Mouse (Mus musculus) spleen, adult 2 months (tissue): Measurements from ENCODE around the gene Gm21987. TPM values are rescaled to one million over a fixed set of nuclear protein-coding genes. Genes with fewer than 3 reads are reported as not detected.

Experiments used
- DNase-seq, 2 experiments: peaks; one replicate each; pipeline versions ENCODE4 v3.0.0 to v3.0.0-alpha.2; 2012 to 2021; ENCODE audit warnings: low spot score in 2 of 2, low read depth in 1 of 2
- H3K27ac ChIP-seq: fragments of 200-500 bp; 2 replicates; pipeline ENCODE4 v1.5.1; 2012; ENCODE audit warnings: low read length, inconsistent platforms; ENCODE audit not compliant: insufficient read depth
- H3K27me3 ChIP-seq: fragments of 200-500 bp; 2 replicates; pipeline ENCODE4 v1.6.1; 2012; ENCODE audit warnings: mild to moderate bottlenecking, moderate library complexity, low read length, inconsistent platforms; ENCODE audit not compliant: control insufficient read depth, insufficient read depth
- H3K36me3 ChIP-seq: fragments of 200-500 bp; 2 replicates; pipeline ENCODE4 v1.6.1; 2012; ENCODE audit warnings: mild to moderate bottlenecking, low read length, inconsistent platforms; ENCODE audit not compliant: control insufficient read depth, insufficient read depth
- H3K4me1 ChIP-seq: fragments of 200-500 bp; 2 replicates; pipeline ENCODE4 v1.6.1; 2011; ENCODE audit warnings: inconsistent platforms; ENCODE audit not compliant: control insufficient read depth, insufficient read depth, insufficient read length
- H3K4me3 ChIP-seq: fragments of 200-500 bp; 2 replicates; pipeline ENCODE4 v1.5.1; 2011; ENCODE audit warnings: mild to moderate bottlenecking, inconsistent platforms; ENCODE audit not compliant: insufficient read depth, insufficient read length; ENCODE audit errors: extremely low read depth
- CTCF ChIP-seq: fragments of 200-500 bp; IDR thresholded peaks from 2 replicates; pipeline ENCODE4 v1.5.1; 2011; ENCODE audit warnings: mild to moderate bottlenecking, inconsistent platforms; ENCODE audit not compliant: insufficient read depth, insufficient read length, insufficient replicate concordance; ENCODE audit errors: extremely low read depth
- POLR2A ChIP-seq: fragments of 200-500 bp; IDR thresholded peaks from 2 replicates; pipeline ENCODE4 v1.6.1; 2011; ENCODE audit warnings: low read depth, low read length, inconsistent platforms
- WGBS: fragments of 180-500 bp; shearing (Covaris S2); methylation state at CpG from one replicate; pipeline ENCODE4 v1.1.7; 2018; 5-methylcytosine and 5-hydroxymethylcytosine counted together
- polyA plus RNA-seq: library from polyadenylated mRNA; depleted of rRNA; stranded (reverse); fragments of >200 nt; gene quantifications from 2 replicates; pipeline ENCODE4 v1.2.3, GENCODE M21; 2012; rRNA removed

Gene Gm21987
- polyA plus RNA-seq, 1 experiment, result not detected

DNA sequence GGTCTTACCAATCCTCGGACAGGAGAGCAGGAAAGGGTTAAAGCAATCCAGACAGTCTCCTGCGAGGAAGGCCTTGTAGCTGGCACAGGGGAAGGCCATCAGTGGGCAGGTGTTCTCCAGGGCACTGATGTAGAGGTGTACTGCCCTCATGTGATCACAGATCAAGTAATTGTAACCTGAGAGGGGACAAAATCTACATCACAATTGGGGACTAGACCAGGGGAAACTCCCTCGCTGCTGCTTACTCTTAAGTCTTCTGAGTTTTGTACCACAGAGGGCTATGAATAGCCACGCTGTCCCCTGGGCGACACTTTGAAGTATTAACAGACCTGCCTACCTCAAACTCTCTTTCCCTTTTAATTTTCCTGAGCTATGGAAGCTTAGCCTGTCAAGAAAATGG is 60.7 kb downstream of the Gm21987 start:
- H3K4me3 ChIP-seq, result no peak overlapping the region
- TF ChIP-seq POLR2A, result no peak
- TF ChIP-seq CTCF, result no peak
- 46% methylated on average over 5 of the region's 5 CpGs for WGBS

DNA sequence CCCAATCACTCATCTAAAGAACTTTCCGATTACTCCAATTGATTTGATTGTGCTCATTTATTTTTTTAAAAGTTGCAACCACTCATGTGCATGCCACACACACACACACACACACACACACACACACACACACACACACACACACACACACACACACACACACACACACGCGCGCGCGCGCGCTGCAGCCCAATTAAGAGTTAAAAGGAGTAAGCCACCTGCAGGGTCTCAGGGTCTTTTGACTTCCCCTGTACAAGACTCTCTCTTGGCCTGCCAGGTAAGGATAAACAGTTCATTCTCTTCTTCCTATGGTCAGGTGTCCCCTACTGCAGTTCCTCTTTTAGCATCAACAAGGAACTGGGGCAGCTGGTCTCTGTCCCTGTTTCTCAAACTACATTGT is 61.6 kb downstream of the Gm21987 start:
- TF ChIP-seq POLR2A (no peak), CTCF (no peak)
- 92% methylated on average over 8 of the region's 8 CpGs for WGBS
- Histone ChIP-seq H3K27ac (no peak overlapping the region), H3K4me1 (peaks cover 9% of the 10 kb centered on the region; the same call in 1 of the 2 replicates), H3K36me3 (no peaks in the 10 kb centered on the region), H3K4me3 (no peak overlapping the region), H3K27me3 (no peaks in the 10 kb centered on the region)
- no peak for DNase-seq

More for the DNA sequence above, 60.7 kb downstream of the Gm21987 start:
- Histone ChIP-seq H3K27ac (no peak overlapping the region), H3K27me3 (no peaks in the 10 kb centered on the region), H3K36me3 (no peaks in the 10 kb centered on the region), H3K4me1 (peaks cover 12% of the 10 kb centered on the region; the same call in 1 of the 2 replicates)
- DNase-seq, result no peak

Other genes starting within 250 kb of the Gm21987 start
- not detected in 2 replicates for gene Nr1i2, start 52.2 kb upstream of the Gm21987 start, polyA plus RNA-seq
- gene Maats1, start 4.9 kb upstream of the Gm21987 start, polyA plus RNA-seq, result 0.04 TPM in 1 of 2 replicates, not detected in the other
- 26.6 and 42.2 TPM in 2 replicates for gene Cox17, start within 50 bp of the Gm21987 start, polyA plus RNA-seq
- 3.3 and 4.8 TPM in 2 replicates for gene Popdc2, start 15.2 kb downstream of the Gm21987 start, polyA plus RNA-seq
- 0.54 and 0.88 TPM in 2 replicates for gene Pla1a, start 86.1 kb downstream of the Gm21987 start, polyA plus RNA-seq
- gene Adprh, start 105.7 kb downstream of the Gm21987 start, polyA plus RNA-seq, result 39.9 and 47.4 TPM in 2 replicates
- 1.8 and 2.0 TPM in 2 replicates for gene Cd80, start 108.5 kb downstream of the Gm21987 start, polyA plus RNA-seq
- 7.8 and 14.8 TPM in 2 replicates for gene Timmdc1, start 175.6 kb downstream of the Gm21987 start, polyA plus RNA-seq
- gene Poglut1, start 203.2 kb downstream of the Gm21987 start, polyA plus RNA-seq, result 17.9 and 18.2 TPM in 2 replicates
- gene Tmem39a, start 211.7 kb downstream of the Gm21987 start, polyA plus RNA-seq, result 37.5 and 38.3 TPM in 2 replicates